Mouse (Mus musculus) kidney, adult 2 months (tissue): ENCODE measurements around the gene Fzd2. TPM values are rescaled to one million over a fixed set of nuclear protein-coding genes. Genes with fewer than 3 reads are reported as not detected.
"Not testable (repeated sequence)": the region's sequence is repeated elsewhere in the genome, so short reads cannot be mapped to it uniquely, and the experiment has no call there.

Experiments used
- DNase-seq: peaks from one replicate; pipeline ENCODE4 v3.0.0; 2021
- H3K27ac ChIP-seq: fragments of 200-500 bp; 2 replicates; pipeline ENCODE4 v1.5.1; 2012; ENCODE audit warnings: low read depth, low read length, control low read depth, inconsistent platforms; ENCODE audit not compliant: insufficient read depth
- H3K27me3 ChIP-seq: fragments of 200-500 bp; replicated peaks from 2 replicates; pipeline ENCODE4 v1.6.1; 2012; ENCODE audit warnings: mild to moderate bottlenecking, moderate library complexity, low read length, inconsistent platforms; ENCODE audit not compliant: control insufficient read depth, insufficient read depth
- H3K36me3 ChIP-seq: fragments of 200-500 bp; 2 replicates; pipeline ENCODE4 v1.6.1; 2012; ENCODE audit warnings: mild to moderate bottlenecking, moderate library complexity, low read length, inconsistent platforms; ENCODE audit not compliant: control insufficient read depth, insufficient read depth
- H3K4me1 ChIP-seq: fragments of 200-500 bp; 2 replicates; pipeline ENCODE4 v1.6.1; 2011; ENCODE audit warnings: low read length; ENCODE audit not compliant: control insufficient read depth, insufficient read depth
- H3K4me3 ChIP-seq: fragments of 200-500 bp; 2 replicates; pipeline ENCODE4 v1.5.1; 2011; ENCODE audit warnings: mild to moderate bottlenecking, low read depth, low read length, control low read depth; ENCODE audit not compliant: insufficient read depth
- CTCF ChIP-seq: fragments of 200-500 bp; conservative IDR thresholded peaks from 2 replicates; pipeline ENCODE4 v1.5.1; 2011; ENCODE audit warnings: low read depth, mild to moderate bottlenecking, control low read depth, low read length, moderate library complexity, mixed read lengths; ENCODE audit not compliant: insufficient read depth, insufficient read length
- POLR2A ChIP-seq: fragments of 200-500 bp; IDR thresholded peaks from one replicate; pipeline ENCODE4 v1.6.1; 2011; ENCODE audit warnings: low read depth, low read length, control low read depth
- WGBS: fragments of 180-500 bp; shearing (Covaris S2); methylation state at CpG from one replicate; pipeline ENCODE4 v1.1.7; 2018; 5-methylcytosine and 5-hydroxymethylcytosine counted together
- polyA plus RNA-seq: library from polyadenylated mRNA; depleted of rRNA; stranded (reverse); fragments of >200 nt; gene quantifications from 2 replicates; pipeline ENCODE4 v1.2.3, GENCODE M21; 2012

The Fzd2 gene
- polyA plus RNA-seq, 1 experiment = 8.5 TPM

- Histone ChIP-seq H3K4me3 (peak overlapping the region; percentile 73), H3K27me3 (no peaks in the 10 kb centered on the region; the same call in 1 of the 2 replicates), H3K4me1 (no peaks in the 10 kb centered on the region), H3K27ac (peak overlapping the region; percentile 68; the same call in 1 of the 2 replicates), H3K36me3 (no peaks in the 10 kb centered on the region)
- WGBS = under 1% methylated on average over 10 of the region's 10 CpGs
- TF ChIP-seq CTCF (no peak), POLR2A (no peak)
- peak; percentile 73 for DNase-seq
Observed at GRCm38 (mm10) chr11:102603496-102603850, 723 bp upstream of the Fzd2 start.

GRCm38 (mm10) chr11:102604777-102605552, 769 bp downstream of the Fzd2 start:
- peak; percentile 41 for DNase-seq
- H3K36me3 ChIP-seq = no peaks in the 10 kb centered on the region
- no peak overlapping the region for H3K27ac ChIP-seq
- H3K4me1 ChIP-seq = no peaks in the 10 kb centered on the region
- WGBS = under 1% methylated on average over 73 of the region's 74 CpGs
- TF ChIP-seq CTCF (no peak), POLR2A (no peak)
- no peaks in the 10 kb centered on the region; the same call in 1 of the 2 replicates for H3K27me3 ChIP-seq
- H3K4me3 ChIP-seq = peak overlapping the region; percentile 88

- no peak overlapping the region for H3K27ac ChIP-seq
- peak overlapping the region; percentile 88 for H3K4me3 ChIP-seq
- H3K4me1 ChIP-seq = no peaks in the 10 kb centered on the region
- no peaks in the 10 kb centered on the region; the same call in 1 of the 2 replicates for H3K27me3 ChIP-seq
- TF ChIP-seq POLR2A = no peak
- no peak for TF ChIP-seq CTCF
- no peaks in the 10 kb centered on the region for H3K36me3 ChIP-seq
- peak; percentile 3 for DNase-seq
- 17% methylated on average over 62 of the region's 62 CpGs for WGBS
Observed at GRCm38 (mm10) chr11:102605553-102606416, 1.6 kb downstream of the Fzd2 start.

- H3K4me1 ChIP-seq = no peaks in the 10 kb centered on the region
- no peaks in the 10 kb centered on the region for H3K36me3 ChIP-seq
- H3K27ac ChIP-seq = no peak overlapping the region
- H3K4me3 ChIP-seq = 0 out of 2 replicates have a peak overlapping the region, but pooled peaks have one; percentile 19
- DNase-seq = no peak
- H3K27me3 ChIP-seq = no peaks in the 10 kb centered on the region; the same call in 1 of the 2 replicates
- WGBS = 33% methylated on average over 12 of the region's 12 CpGs
- TF ChIP-seq CTCF (no peak), POLR2A (no peak)
Observed at GRCm38 (mm10) chr11:102606751-102607171, 2.6 kb downstream of the Fzd2 start.

GRCm38 (mm10) chr11:102607201-102607600, 3.0 kb downstream of the Fzd2 start:
- not testable (repeated sequence) for H3K27ac ChIP-seq

GRCm38 (mm10) chr11:102607686-102608548, 3.7 kb downstream of the Fzd2 start:
- no peak overlapping the region for H3K27ac ChIP-seq

More at GRCm38 (mm10) chr11:102607201-102607600, 3.0 kb downstream of the Fzd2 start:
- H3K4me1 ChIP-seq, H3K36me3 ChIP-seq, H3K27me3 ChIP-seq, DNase-seq: not testable (repeated sequence)
- H3K4me3 ChIP-seq = peak overlapping the region; percentile 19; the same call in 1 of the 2 replicates
- WGBS = 45% methylated on average over 12 of the region's 12 CpGs

More at GRCm38 (mm10) chr11:102607686-102608548, 3.7 kb downstream of the Fzd2 start:
- Histone ChIP-seq H3K27me3 (no peaks in the 10 kb centered on the region; the same call in 1 of the 2 replicates), H3K4me3 (no peak overlapping the region), H3K4me1 (no peaks in the 10 kb centered on the region), H3K36me3 (no peaks in the 10 kb centered on the region)
- no peak for DNase-seq
- 71% methylated on average over 10 of the region's 10 CpGs for WGBS
- TF ChIP-seq POLR2A (no peak), CTCF (no peak)
